Mouse (Mus musculus) cortical plate, adult 2 months (tissue): ENCODE data around the gene Mast4.
"Not testable (repeated sequence)": the region's sequence is repeated elsewhere in the genome, so short reads cannot be mapped to it uniquely, and the experiment has no call there.

Experiments
- CTCF ChIP-seq: fragments of 200-500 bp; IDR thresholded peaks from 2 replicates; pipeline ENCODE4 v1.5.1; 2011; ENCODE audit warnings: mild to moderate bottlenecking, control low read depth, low read length; ENCODE audit not compliant: insufficient read depth; ENCODE audit errors: extremely low read depth
- POLR2A ChIP-seq: fragments of 200-500 bp; IDR thresholded peaks from 2 replicates; pipeline ENCODE4 v1.6.1; 2011; ENCODE audit warnings: mild to moderate bottlenecking, low read length, control low read depth; ENCODE audit not compliant: insufficient read depth; ENCODE audit errors: extremely low read depth

DNA sequence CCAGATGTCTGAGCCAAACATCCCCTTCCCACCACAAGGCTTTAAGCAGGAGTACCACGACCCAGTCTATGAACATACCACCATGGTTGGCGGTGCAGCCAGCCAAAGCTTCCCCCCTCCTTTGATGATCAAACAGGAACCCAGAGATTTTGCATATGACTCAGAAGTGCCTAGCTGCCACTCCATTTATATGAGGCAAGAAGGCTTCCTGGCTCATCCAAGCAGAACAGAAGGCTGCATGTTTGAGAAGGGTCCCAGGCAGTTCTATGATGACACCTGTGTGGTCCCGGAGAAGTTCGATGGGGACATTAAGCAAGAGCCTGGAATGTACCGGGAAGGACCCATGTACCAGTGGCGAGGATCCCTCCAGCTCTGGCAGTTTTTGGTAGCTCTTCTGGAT lies 22.6 kb upstream of the Mast4 start:
- TF ChIP-seq CTCF, POLR2A: not testable (repeated sequence)
